25 mouse cellular contexts compared by ENCODE assay signal in the genomic region with DNA sequence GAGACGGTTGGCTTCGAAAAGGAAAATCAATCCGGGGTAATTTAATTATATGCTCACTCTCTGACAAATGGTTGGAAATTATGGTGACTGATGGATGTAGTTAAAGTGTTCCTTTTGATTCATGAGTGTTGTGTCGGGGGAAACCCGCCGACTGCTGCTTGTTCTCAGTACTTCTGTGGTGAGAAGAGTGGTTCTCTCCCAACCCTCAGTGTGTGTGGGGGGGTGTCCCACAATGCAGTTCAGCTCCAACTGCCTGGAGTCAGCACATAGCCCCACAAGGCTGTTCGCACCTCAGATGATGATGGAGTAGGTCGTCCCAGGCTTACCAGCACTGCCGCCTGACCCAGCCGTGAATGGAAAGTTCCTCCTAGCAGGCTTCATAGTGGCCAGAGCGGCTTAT. TPM values are rescaled to one million over a fixed set of nuclear protein-coding genes. Genes with fewer than 3 reads are reported as not detected.
DNase-seq lines count a peak whose midpoint lies in the region; ATAC-seq lines count a peak whose summit lies in the region.
"Had no signal": no experiment of that assay in that cellular context is flagged by ENCODE, and none has a peak within 500 bp of the region (broad histone marks: within the 10 kb centered on the region; RNA-seq: fewer than 3 reads in every experiment).

No protein-coding gene starts in this region.

- H3K4me3 ChIP-seq in liver, embryonic 12.5 days: no peak overlapping the region
- H3K4me3 ChIP-seq: embryonic facial prominence, embryonic 15.5 days; erythroblast, embryonic 14.5 days; forebrain, embryonic 12.5 days; heart, adult 2 months; heart, embryonic 15.5 days; hindbrain, embryonic 13.5 days had no signal

- H3K9ac ChIP-seq in liver, embryonic 12.5 days: no peak overlapping the region
- H3K9ac ChIP-seq: embryonic facial prominence, embryonic 15.5 days; forebrain, embryonic 12.5 days; heart, embryonic 15.5 days; hindbrain, embryonic 13.5 days had no signal

- 0 out of 2 replicates have a peak, but pooled peaks cover 5% of the 10 kb centered on the region for H3K36me3 ChIP-seq in liver, embryonic 12.5 days
- H3K36me3 ChIP-seq: embryonic facial prominence, embryonic 15.5 days; forebrain, embryonic 12.5 days; hindbrain, embryonic 13.5 days had no signal

- H3K4me1 ChIP-seq in liver, embryonic 12.5 days: no peaks in the 10 kb centered on the region
- H3K4me1 ChIP-seq: embryonic facial prominence, embryonic 15.5 days; forebrain, embryonic 12.5 days; heart, embryonic 15.5 days; hindbrain, embryonic 13.5 days had no signal

- 68% methylated on average over 11 of the region's 11 CpGs for WGBS in liver, embryonic 12.5 days (ENCODE audit: insufficient replicate concordance)

- peak; percentile 27; the same call in 1 of the 2 replicates for ATAC-seq in frontal cortex, adult (ENCODE audit: low TSS enrichment)
- ATAC-seq in liver, embryonic 12.5 days: no peak
- ATAC-seq: activated CD4-positive, CD25-positive, alpha-beta regulatory T cell, adult 4 months; forebrain, embryonic 16.5 days; hindbrain, postnatal 0 days; Patski had no signal

- no peak overlapping the region for H3K27ac ChIP-seq in liver, embryonic 12.5 days
- H3K27ac ChIP-seq: embryonic facial prominence, embryonic 15.5 days; forebrain, embryonic 12.5 days; heart, adult 2 months; heart, embryonic 15.5 days; hindbrain, embryonic 13.5 days; hindbrain, postnatal 0 days had no signal

- DNase-seq in frontal cortex, postnatal 25 days (ENCODE audit: low spot score in 2 of 2): no peak
- DNase-seq in left cerebral cortex, postnatal 14 days (ENCODE audit: low spot score in 2 of 2): peak; percentile 33 to 49
- DNase-seq in left cerebral cortex, postnatal 10 days (ENCODE audit: extremely low spot score in 1 of 2, low spot score in 2 of 2): no peak
- peak; percentile 34 for DNase-seq in brain, adult 2 months (ENCODE audit: low read depth, low spot score)
- peak; percentile 55 to 56 for DNase-seq in layer of hippocampus, postnatal 36 days
- DNase-seq: adrenal gland, postnatal 14 days; cerebellum, adult 18-20 months; cerebellum, adult 9-11 months; embryo, embryonic 11 days; gastrocnemius, postnatal 14 days; heart, adult 2 months; heart, postnatal 14 days had no signal

- H3K27me3 ChIP-seq in liver, embryonic 12.5 days (replicated peaks): no peaks in the 10 kb centered on the region
- H3K27me3 ChIP-seq: embryonic facial prominence, embryonic 15.5 days; forebrain, embryonic 12.5 days; heart, embryonic 15.5 days; hindbrain, embryonic 13.5 days; Patski had no signal

- H3K4me2 ChIP-seq in liver, embryonic 12.5 days: no peak overlapping the region
- H3K4me2 ChIP-seq: embryonic facial prominence, embryonic 15.5 days; forebrain, embryonic 12.5 days; heart, embryonic 11.5 days; heart, embryonic 15.5 days; hindbrain, embryonic 13.5 days had no signal

- intact Hi-C loops in left cerebral cortex, postnatal 14 days (cut with DNase I): no loop called here
- intact Hi-C loops in left cerebral cortex, postnatal 10 days (cut with DNase I): no loop called here

- no peaks in the 10 kb centered on the region for H3K9me3 ChIP-seq in liver, embryonic 12.5 days (replicated peaks)
- H3K9me3 ChIP-seq: embryonic facial prominence, embryonic 15.5 days; forebrain, embryonic 12.5 days; heart, embryonic 15.5 days; hindbrain, embryonic 13.5 days had no signal

RNA-seq across cellular contexts. Expression of gene Aifm2, which starts 14.1 kb away (rescaled TPM):
- 1 to 10 TPM; 5.0 to 8.1 TPM for total RNA-seq in left cerebral cortex, postnatal 14 days (2021)
- total RNA-seq in left cerebral cortex, postnatal 10 days (2021): 1 to 10 TPM; 7.0 to 7.4 TPM
- total RNA-seq in layer of hippocampus, postnatal 36 days (2021): 1 to 10 TPM; 7.2 to 9.3 TPM
- 3.3 and 4.2 TPM in 2 replicates for polyA plus RNA-seq in liver, embryonic 12.5 days (2016; fragmentation: Nextera tagmentation; extraction: Ambion mirVana)

RNA-seq across cellular contexts. Expression of gene Tysnd1, which starts 33.9 kb away (rescaled TPM):
- 10 to 100 TPM; 27.7 to 27.9 TPM for total RNA-seq in left cerebral cortex, postnatal 14 days (2021)
- total RNA-seq in left cerebral cortex, postnatal 10 days (2021): 10 to 100 TPM; 28.5 to 36.6 TPM
- 10 to 100 TPM; 23.5 to 28.5 TPM for total RNA-seq in layer of hippocampus, postnatal 36 days (2021)
- 38.9 and 41.5 TPM in 2 replicates for polyA plus RNA-seq in liver, embryonic 12.5 days (2016; fragmentation: Nextera tagmentation; extraction: Ambion mirVana)

RNA-seq across cellular contexts. Expression of gene Sar1a, which starts 49.1 kb away (rescaled TPM):
- total RNA-seq in left cerebral cortex, postnatal 14 days (2021): 100 to 1,000 TPM; 120 to 127 TPM
- 100 to 1,000 TPM; 133 to 136 TPM for total RNA-seq in left cerebral cortex, postnatal 10 days (2021)
- total RNA-seq in layer of hippocampus, postnatal 36 days (2021): 100 to 1,000 TPM; 120 to 122 TPM
- 110 and 112 TPM in 2 replicates for polyA plus RNA-seq in liver, embryonic 12.5 days (2016; fragmentation: Nextera tagmentation; extraction: Ambion mirVana)

RNA-seq across cellular contexts. Expression of gene H2afy2, which starts 54.8 kb away (rescaled TPM):
- total RNA-seq in left cerebral cortex, postnatal 14 days (2021): 10 to 100 TPM; 36.6 to 40.4 TPM
- 10 to 100 TPM; 59.3 to 59.5 TPM for total RNA-seq in left cerebral cortex, postnatal 10 days (2021)
- 10 to 100 TPM; 13.7 to 14.5 TPM for total RNA-seq in layer of hippocampus, postnatal 36 days (2021)
- 17.3 and 19.4 TPM in 2 replicates for polyA plus RNA-seq in liver, embryonic 12.5 days (2016; fragmentation: Nextera tagmentation; extraction: Ambion mirVana)
- total RNA-seq: MEL had no signal
- polyA plus RNA-seq: erythroblast, embryonic 14.5 days had no signal

Comparison
In these comparisons a context has a peak if more than half of its experiments do, and no peak if none do; other contexts are left out.
1. DNase-seq: peak in left cerebral cortex, postnatal 14 days (2 of 2), brain, adult 2 months (single experiment) and layer of hippocampus, postnatal 36 days (2 of 2); none in frontal cortex, postnatal 25 days (0 of 2) and left cerebral cortex, postnatal 10 days (0 of 2).